Mouse (Mus musculus) hindbrain, embryonic 14.5 days (tissue): ENCODE data around the gene Cnnm1. TPM values are rescaled to one million over a fixed set of nuclear protein-coding genes. Genes with fewer than 3 reads are reported as not detected.

ENCODE experiments used
- ATAC-seq: fragments of 200-750 bp; cut with Nextera tagmentation; 2 replicates; pipeline ENCODE4 v1.8.0; 2017; ENCODE audit warnings: moderate number of reproducible peaks, mild to moderate bottlenecking, moderate TSS enrichment, moderate library complexity; ENCODE audit not compliant: low FRiP score
- DNase-seq: peaks from one replicate; pipeline ENCODE4 v3.0.0-alpha.2; 2015; ENCODE audit warnings: low spot score
- H3K27ac ChIP-seq: fragments of 300-500 bp; sonication (generic); 2 replicates; pipeline ENCODE4 v1.5.1; 2014; ENCODE audit warnings: mild to moderate bottlenecking, moderate library complexity
- H3K27me3 ChIP-seq: fragments of 300-500 bp; sonication (generic); 2 replicates; pipeline ENCODE4 v1.6.1; 2014; ENCODE audit warnings: mild to moderate bottlenecking, low read length, mixed read lengths; ENCODE audit not compliant: control insufficient read depth, insufficient read depth
- H3K36me3 ChIP-seq: fragments of 300-500 bp; sonication (generic); replicated peaks from 2 replicates; pipeline ENCODE4 v1.6.1; 2014; ENCODE audit not compliant: control insufficient read depth, insufficient read depth
- H3K4me1 ChIP-seq: fragments of 300-500 bp; sonication (generic); replicated peaks from 2 replicates; pipeline ENCODE4 v1.6.1; 2014; ENCODE audit warnings: antibody characterized with exemption, low read length, mixed read lengths; ENCODE audit not compliant: control insufficient read depth, insufficient read depth
- H3K4me2 ChIP-seq: fragments of 300-500 bp; sonication (generic); replicated peaks from 2 replicates; pipeline ENCODE4 v1.6.1; 2014; ENCODE audit warnings: mild to moderate bottlenecking, moderate library complexity
- H3K4me3 ChIP-seq: fragments of 300-500 bp; sonication (generic); replicated peaks from 2 replicates; pipeline ENCODE4 v1.5.1; 2014; ENCODE audit warnings: mild to moderate bottlenecking, low read length
- H3K9ac ChIP-seq: fragments of 300-500 bp; sonication (generic); 2 replicates; pipeline ENCODE4 v1.6.1; 2014
- H3K9me3 ChIP-seq: fragments of 300-500 bp; sonication (generic); 2 replicates; pipeline ENCODE4 v1.6.1; 2016; ENCODE audit warnings: low read length; ENCODE audit not compliant: control insufficient read depth
- WGBS: fragments of 180-500 bp; shearing (Covaris S2); extraction: QIAGEN DNeasy Blood & Tissue Kit; methylation state at CpG from one replicate; pipeline ENCODE4 v1.1.7; 2014; 5-methylcytosine and 5-hydroxymethylcytosine counted together
- polyA plus RNA-seq: library from polyadenylated mRNA; unstranded; fragments of >200 nt; fragmentation: Nextera tagmentation; extraction: Ambion mirVana; gene quantifications from 2 replicates; pipeline ENCODE4 v1.2.1, GENCODE M21; 2014

Gene Cnnm1
- polyA plus RNA-seq, 1 experiment from 2014 or later, result 4.5 TPM

- peaks cover 13% of the 10 kb centered on the region for H3K36me3 ChIP-seq
- 90% methylated on average over 14 of the region's 14 CpGs for WGBS
- DNase-seq, result no peak
- no peak overlapping the region for H3K4me2 ChIP-seq
- no peak overlapping the region for H3K4me3 ChIP-seq
- no peaks in the 10 kb centered on the region for H3K9me3 ChIP-seq
- H3K9ac ChIP-seq, result no peak overlapping the region
- H3K4me1 ChIP-seq, result 0 out of 2 replicates have a peak, but pooled peaks cover 12% of the 10 kb centered on the region
- H3K27me3 ChIP-seq, result no peaks in the 10 kb centered on the region
- no peak overlapping the region for H3K27ac ChIP-seq
- ATAC-seq, result no peak
Observed at GRCm38 (mm10) chr19:43516397-43517035, 76.3 kb downstream of the Cnnm1 start.

- H3K9me3 ChIP-seq, result no peaks in the 10 kb centered on the region
- 67% methylated on average over 6 of the region's 6 CpGs for WGBS
- H3K27ac ChIP-seq, result no peak overlapping the region
- H3K4me3 ChIP-seq, result no peak overlapping the region
- peaks cover 20% of the 10 kb centered on the region for H3K4me1 ChIP-seq
- ATAC-seq (no peak), DNase-seq (no peak)
- H3K27me3 ChIP-seq, result no peaks in the 10 kb centered on the region
- H3K4me2 ChIP-seq, result no peak overlapping the region
- peaks cover 13% of the 10 kb centered on the region for H3K36me3 ChIP-seq
- H3K9ac ChIP-seq, result no peak overlapping the region
Observed at GRCm38 (mm10) chr19:43517320-43517719, 77.1 kb downstream of the Cnnm1 start.

- DNase-seq, result no peak
Observed at GRCm38 (mm10) chr19:43517808-43518207, 77.6 kb downstream of the Cnnm1 start.

GRCm38 (mm10) chr19:43518261-43518660 is 78.0 kb downstream of the Cnnm1 start:
- H3K9ac ChIP-seq, result no peak overlapping the region
- H3K27ac ChIP-seq, result no peak overlapping the region
- ATAC-seq (no peak), DNase-seq (no peak)
- H3K4me1 ChIP-seq, result peaks cover 24% of the 10 kb centered on the region
- no peak overlapping the region for H3K4me2 ChIP-seq
- peaks cover 13% of the 10 kb centered on the region for H3K36me3 ChIP-seq
- H3K9me3 ChIP-seq, result no peaks in the 10 kb centered on the region
- no peaks in the 10 kb centered on the region for H3K27me3 ChIP-seq
- WGBS, result 83% methylated on average over 7 of the region's 7 CpGs
- no peak overlapping the region for H3K4me3 ChIP-seq

More at GRCm38 (mm10) chr19:43517808-43518207, 77.6 kb downstream of the Cnnm1 start:
- Histone ChIP-seq H3K4me1 (peaks cover 24% of the 10 kb centered on the region), H3K27ac (no peak overlapping the region), H3K27me3 (no peaks in the 10 kb centered on the region), H3K4me2 (no peak overlapping the region), H3K9ac (no peak overlapping the region), H3K4me3 (no peak overlapping the region), H3K9me3 (no peaks in the 10 kb centered on the region), H3K36me3 (peaks cover 13% of the 10 kb centered on the region)
- WGBS, result 58% methylated on average over 7 of the region's 7 CpGs
- no peak for ATAC-seq

GRCm38 (mm10) chr19:43519226-43519625 is 79.0 kb downstream of the Cnnm1 start:
- no peaks in the 10 kb centered on the region for H3K9me3 ChIP-seq
- no peak for ATAC-seq

GRCm38 (mm10) chr19:43520402-43520801 is 80.2 kb downstream of the Cnnm1 start:
- H3K4me1 ChIP-seq, result peaks cover 37% of the 10 kb centered on the region
- no peaks in the 10 kb centered on the region for H3K9me3 ChIP-seq
- 79% methylated on average over 9 of the region's 10 CpGs for WGBS
- no peak overlapping the region for H3K4me3 ChIP-seq
- no peak for ATAC-seq
- H3K27ac ChIP-seq, result no peak overlapping the region
- no peaks in the 10 kb centered on the region for H3K27me3 ChIP-seq
- H3K36me3 ChIP-seq, result no peaks in the 10 kb centered on the region
- no peak for DNase-seq
- H3K9ac ChIP-seq, result no peak overlapping the region
- no peak overlapping the region for H3K4me2 ChIP-seq

More at GRCm38 (mm10) chr19:43519226-43519625, 79.0 kb downstream of the Cnnm1 start:
- Histone ChIP-seq H3K27me3 (no peaks in the 10 kb centered on the region), H3K9ac (no peak overlapping the region), H3K4me3 (no peak overlapping the region), H3K36me3 (peaks cover 11% of the 10 kb centered on the region), H3K27ac (no peak overlapping the region), H3K4me2 (no peak overlapping the region), H3K4me1 (peaks cover 33% of the 10 kb centered on the region)
- DNase-seq, result no peak
- WGBS, result 79% methylated on average over 10 of the region's 10 CpGs

GRCm38 (mm10) chr19:43521362-43521761 is 81.1 kb downstream of the Cnnm1 start:
- no peak for ATAC-seq
- Histone ChIP-seq H3K27me3 (no peaks in the 10 kb centered on the region), H3K4me2 (peak overlapping the region; percentile 29), H3K36me3 (no peaks in the 10 kb centered on the region), H3K9ac (peak overlapping the region; percentile 29; the same call in 1 of the 2 replicates), H3K9me3 (no peaks in the 10 kb centered on the region), H3K4me3 (no peak overlapping the region), H3K4me1 (peaks cover 40% of the 10 kb centered on the region), H3K27ac (no peak overlapping the region)
- DNase-seq, result no peak
- WGBS, result 28% methylated on average over 8 of the region's 8 CpGs

- H3K27me3 ChIP-seq, result no peaks in the 10 kb centered on the region
- no peak overlapping the region for H3K27ac ChIP-seq
- 78% methylated on average over 9 of the region's 9 CpGs for WGBS
- no peak overlapping the region for H3K4me3 ChIP-seq
- no peaks in the 10 kb centered on the region for H3K9me3 ChIP-seq
- 0 out of 2 replicates have a peak overlapping the region, but pooled peaks have one; percentile 29 for H3K9ac ChIP-seq
- peaks cover 40% of the 10 kb centered on the region for H3K4me1 ChIP-seq
- peak overlapping the region; percentile 67 for H3K4me2 ChIP-seq
- no peaks in the 10 kb centered on the region for H3K36me3 ChIP-seq
- ATAC-seq (no peak), DNase-seq (no peak)
Observed at GRCm38 (mm10) chr19:43521996-43522395, 81.8 kb downstream of the Cnnm1 start.

- Histone ChIP-seq H3K36me3 (no peaks in the 10 kb centered on the region), H3K27ac (no peak overlapping the region; the same call in 1 of the 2 replicates), H3K4me2 (peak overlapping the region; percentile 67), H3K27me3 (no peaks in the 10 kb centered on the region), H3K4me3 (peak overlapping the region; percentile 84), H3K4me1 (peaks cover 40% of the 10 kb centered on the region), H3K9me3 (no peaks in the 10 kb centered on the region), H3K9ac (peak overlapping the region; percentile 69)
- DNase-seq, result no peak
- 7% methylated on average over 12 of the region's 12 CpGs for WGBS
- ATAC-seq, result no peak
Observed at GRCm38 (mm10) chr19:43523551-43523950, 83.3 kb downstream of the Cnnm1 start.
